Mouse (Mus musculus) cerebellum, adult 2 months (tissue): ENCODE data around the gene Map1b.

Experiments
- CTCF ChIP-seq: fragments of 200-500 bp; IDR thresholded peaks from 2 replicates; pipeline ENCODE4 v1.5.1; 2011; ENCODE audit warnings: low read depth, mild to moderate bottlenecking, control low read depth, low read length, moderate library complexity, borderline replicate concordance; ENCODE audit not compliant: insufficient read depth
- POLR2A ChIP-seq: fragments of 200-500 bp; IDR thresholded peaks from 2 replicates; pipeline ENCODE4 v1.6.1; 2011; ENCODE audit warnings: low read length, control low read depth, borderline replicate concordance; ENCODE audit not compliant: insufficient read depth

GRCm38 (mm10) chr13:99564346-99564745 is 48.0 kb upstream of the Map1b start:
- TF ChIP-seq CTCF (no peak), POLR2A (no peak)
